Mouse (Mus musculus): ENCODE data around the gene Col3a1.

Gene Col3a1

DNA sequence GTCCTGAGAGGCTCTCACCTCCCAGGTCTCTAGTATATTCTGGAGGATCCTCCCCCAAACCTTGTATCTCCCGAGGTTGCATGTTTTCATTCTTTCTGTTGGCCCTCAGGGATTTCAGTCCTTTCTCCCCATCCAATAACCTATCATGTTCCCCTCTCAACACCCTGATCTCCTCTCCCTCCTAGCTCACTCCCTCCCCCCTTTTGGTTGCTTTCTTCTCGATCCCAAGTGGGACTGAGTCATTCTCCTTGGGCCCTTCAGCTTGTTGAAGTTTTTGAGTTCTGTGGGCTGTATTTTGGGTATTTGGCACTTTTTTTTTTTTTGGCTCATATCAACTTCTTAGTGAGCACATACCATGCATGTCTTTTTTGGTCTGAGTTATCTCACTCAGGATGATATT lies 47.8 kb downstream of the Col3a1 start:
- H3K9me3 ChIP-seq (ENCODE audit: low read length): no peaks in the 10 kb centered on the region
- TF ChIP-seq CTCF (conservative IDR thresholded peaks at IDR 0.05; ENCODE audit: low read length): no peak
- TF ChIP-seq POU5F1 (IDR thresholded peaks at IDR 0.05; ENCODE audit: borderline replicate concordance, low read length): no peak
- TF ChIP-seq NANOG (IDR thresholded peaks at IDR 0.05; ENCODE audit: borderline replicate concordance, low read length): no peak
- no peak overlapping the region for H3K4me3 ChIP-seq (replicated peaks; ENCODE audit: low read length)
- no peaks in the 10 kb centered on the region for H3K27me3 ChIP-seq (ENCODE audit: insufficient read depth, low read length)
- H3K36me3 ChIP-seq (ENCODE audit: insufficient read depth, low read length): no peaks in the 10 kb centered on the region
- H3K4me1 ChIP-seq (replicated peaks; ENCODE audit: low read depth, low read length): peaks cover 36% of the 10 kb centered on the region

DNA sequence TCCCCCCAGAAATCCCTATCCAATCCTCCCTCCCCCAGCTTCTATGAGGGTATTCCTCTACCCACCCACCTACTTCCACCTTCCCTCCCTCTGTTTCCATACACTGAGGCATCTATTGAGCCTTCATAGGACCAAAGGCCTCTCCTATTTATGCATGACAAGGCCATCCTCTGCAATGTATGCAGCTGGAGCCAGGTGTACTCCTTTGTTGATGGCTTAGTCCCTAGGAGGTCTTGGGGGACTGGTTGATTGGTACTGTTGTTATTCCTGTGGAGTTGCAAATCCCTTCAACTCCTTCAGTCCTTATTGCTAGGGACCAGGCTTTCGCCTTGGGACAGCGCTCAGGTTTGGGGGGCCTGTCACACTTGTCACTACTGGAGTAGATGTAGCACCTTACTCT lies 48.3 kb downstream of the Col3a1 start:
- Histone ChIP-seq H3K36me3 (ENCODE audit: insufficient read depth, low read length) (no peaks in the 10 kb centered on the region), H3K27me3 (ENCODE audit: insufficient read depth, low read length) (no peaks in the 10 kb centered on the region), H3K4me1 (replicated peaks; ENCODE audit: low read depth, low read length) (peaks cover 36% of the 10 kb centered on the region), H3K4me3 (replicated peaks; ENCODE audit: low read length) (no peak overlapping the region), H3K9me3 (ENCODE audit: low read length) (no peaks in the 10 kb centered on the region)
- no peak; the same call in 1 of the 2 replicates for TF ChIP-seq POU5F1 (IDR thresholded peaks at IDR 0.05; ENCODE audit: borderline replicate concordance, low read length)
- peak; percentile 58; the same call in 1 of the 2 replicates for TF ChIP-seq NANOG (IDR thresholded peaks at IDR 0.05; ENCODE audit: borderline replicate concordance, low read length)
- TF ChIP-seq CTCF (conservative IDR thresholded peaks at IDR 0.05; ENCODE audit: low read length): no peak

DNA sequence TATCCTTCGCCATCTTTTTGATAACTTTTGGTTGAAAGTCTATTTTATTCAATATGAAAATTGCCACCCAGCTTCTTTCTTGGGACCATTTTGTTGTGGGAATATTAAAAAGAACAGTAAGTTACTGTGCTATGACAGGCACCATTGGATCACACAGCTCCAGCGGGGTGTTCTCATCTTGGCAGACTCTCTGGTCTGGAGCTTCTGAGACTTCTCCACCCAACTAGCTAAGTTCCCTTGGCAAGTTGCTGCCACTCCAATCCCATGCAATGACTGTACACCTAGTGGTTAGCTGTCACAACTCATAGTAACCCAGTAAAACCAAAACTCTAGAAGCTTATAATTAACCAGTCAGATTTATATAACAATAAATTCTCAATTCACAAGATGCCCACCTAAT lies 51.9 kb downstream of the Col3a1 start:
- Histone ChIP-seq H3K9me3 (ENCODE audit: low read length) (no peaks in the 10 kb centered on the region), H3K36me3 (ENCODE audit: insufficient read depth, low read length) (no peaks in the 10 kb centered on the region), H3K27me3 (ENCODE audit: insufficient read depth, low read length) (no peaks in the 10 kb centered on the region), H3K4me1 (replicated peaks; ENCODE audit: low read depth, low read length) (peaks cover 22% of the 10 kb centered on the region), H3K4me3 (replicated peaks; ENCODE audit: low read length) (no peak overlapping the region)
- TF ChIP-seq CTCF (conservative IDR thresholded peaks at IDR 0.05; ENCODE audit: low read length) (no peak), NANOG (IDR thresholded peaks at IDR 0.05; ENCODE audit: borderline replicate concordance, low read length) (no peak), POU5F1 (IDR thresholded peaks at IDR 0.05; ENCODE audit: borderline replicate concordance, low read length) (no peak)

DNA sequence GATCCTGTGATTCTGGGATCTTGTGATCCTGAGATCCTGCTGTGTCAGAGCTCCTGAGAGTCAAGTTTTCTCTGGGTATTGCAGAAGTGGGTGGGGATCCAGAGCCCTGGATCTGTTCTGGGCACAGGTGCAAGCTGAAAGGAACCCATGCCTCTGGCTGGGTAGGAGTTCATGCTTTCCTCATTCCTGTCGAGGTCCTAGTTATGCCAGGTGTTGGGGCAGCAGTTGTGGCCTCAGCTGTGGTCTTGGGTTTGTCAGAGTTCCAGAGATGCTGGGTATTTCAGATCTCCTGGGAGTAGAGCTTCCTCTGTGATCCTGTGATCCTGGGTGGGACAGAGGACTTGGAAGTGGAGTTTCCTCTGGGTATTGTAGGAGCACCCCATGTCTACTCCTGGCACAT lies 54.1 kb downstream of the Col3a1 start:
- Histone ChIP-seq H3K4me1 (replicated peaks; ENCODE audit: low read depth, low read length) (0 out of 2 replicates have a peak, but pooled peaks cover under 1% of the 10 kb centered on the region), H3K36me3 (ENCODE audit: insufficient read depth, low read length) (no peaks in the 10 kb centered on the region), H3K4me3 (replicated peaks; ENCODE audit: low read length) (no peak overlapping the region), H3K27me3 (ENCODE audit: insufficient read depth, low read length) (no peaks in the 10 kb centered on the region), H3K9me3 (ENCODE audit: low read length) (no peaks in the 10 kb centered on the region)
- TF ChIP-seq POU5F1 (IDR thresholded peaks at IDR 0.05; ENCODE audit: borderline replicate concordance, low read length): no peak
- no peak for TF ChIP-seq CTCF (conservative IDR thresholded peaks at IDR 0.05; ENCODE audit: low read length)
- TF ChIP-seq NANOG (IDR thresholded peaks at IDR 0.05; ENCODE audit: borderline replicate concordance, low read length): no peak

DNA sequence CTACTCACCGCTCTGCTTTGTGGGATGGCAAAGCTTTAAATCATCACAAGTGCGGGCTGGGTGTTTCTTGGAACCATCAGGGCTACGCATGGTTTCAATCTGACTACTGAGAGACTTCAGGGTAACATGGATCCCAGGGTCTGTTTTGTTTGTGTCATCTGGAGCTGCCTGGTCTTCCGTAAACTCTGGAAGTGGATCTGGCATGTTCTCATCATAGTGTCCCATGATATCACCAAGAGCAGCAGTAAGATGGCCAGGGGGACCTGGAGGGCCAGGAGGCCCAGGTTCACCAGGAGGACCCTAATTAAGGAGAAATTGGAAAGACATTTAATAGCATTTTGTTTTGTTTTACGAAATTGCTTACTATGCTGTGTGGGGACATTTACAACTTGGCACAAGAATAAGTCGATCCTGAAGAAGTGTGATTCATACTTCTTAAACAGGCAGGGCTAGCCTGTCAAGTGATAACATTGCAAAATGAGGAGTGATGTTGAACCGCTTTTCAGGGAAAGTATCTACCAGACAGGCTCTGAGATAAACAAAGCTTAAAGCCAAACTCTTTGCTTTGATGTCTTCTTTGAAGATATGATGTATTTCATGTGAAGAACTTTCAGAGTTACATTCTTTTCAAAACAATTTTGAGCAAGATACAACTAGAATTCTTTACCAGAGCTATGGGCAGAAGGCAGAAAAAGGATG lies 68.8 kb downstream of the Col3a1 start:
- Histone ChIP-seq H3K27me3 (ENCODE audit: insufficient read depth, low read length) (no peaks in the 10 kb centered on the region), H3K36me3 (ENCODE audit: insufficient read depth, low read length) (no peaks in the 10 kb centered on the region), H3K9me3 (ENCODE audit: low read length) (no peaks in the 10 kb centered on the region), H3K4me1 (replicated peaks; ENCODE audit: low read depth, low read length) (0 out of 2 replicates have a peak, but pooled peaks cover 3% of the 10 kb centered on the region), H3K4me3 (replicated peaks; ENCODE audit: low read length) (no peak overlapping the region)
- TF ChIP-seq CTCF (conservative IDR thresholded peaks at IDR 0.05; ENCODE audit: low read length) (no peak), NANOG (IDR thresholded peaks at IDR 0.05; ENCODE audit: borderline replicate concordance, low read length) (no peak)

DNA sequence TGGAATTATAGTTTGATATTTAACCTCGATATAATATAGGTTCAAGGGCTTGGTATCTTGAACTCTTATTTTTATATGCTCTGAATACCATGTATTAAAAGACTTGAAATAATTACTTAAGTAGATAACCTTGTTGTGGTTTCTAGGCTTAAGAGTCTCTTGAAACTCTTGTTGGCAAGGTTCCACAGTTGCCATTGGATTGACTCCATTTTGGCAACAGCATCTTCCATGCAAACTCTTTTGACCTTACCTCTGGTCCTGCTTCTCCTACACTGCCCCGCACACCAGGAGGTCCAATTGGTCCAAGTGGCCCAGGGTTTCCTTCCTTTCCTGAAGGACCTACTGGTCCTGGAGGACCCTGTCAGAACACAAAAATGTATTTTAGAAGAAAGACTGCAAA lies 70.5 kb downstream of the Col3a1 start:
- Histone ChIP-seq H3K4me3 (replicated peaks; ENCODE audit: low read length) (no peak overlapping the region), H3K9me3 (ENCODE audit: low read length) (no peaks in the 10 kb centered on the region), H3K27me3 (ENCODE audit: insufficient read depth, low read length) (no peaks in the 10 kb centered on the region), H3K36me3 (ENCODE audit: insufficient read depth, low read length) (no peaks in the 10 kb centered on the region), H3K4me1 (replicated peaks; ENCODE audit: low read depth, low read length) (0 out of 2 replicates have a peak, but pooled peaks cover 3% of the 10 kb centered on the region)
- TF ChIP-seq CTCF (conservative IDR thresholded peaks at IDR 0.05; ENCODE audit: low read length) (no peak), NANOG (IDR thresholded peaks at IDR 0.05; ENCODE audit: borderline replicate concordance, low read length) (no peak), POU5F1 (IDR thresholded peaks at IDR 0.05; ENCODE audit: borderline replicate concordance, low read length) (no peak)

Data from E14TG2a.4 (cell line).